Mouse (Mus musculus): ENCODE data around the gene Thumpd2.
A peak's percentile ranks its signal among the peaks of the same experiment; 100 is the strongest.

Thumpd2 gene

DNA sequence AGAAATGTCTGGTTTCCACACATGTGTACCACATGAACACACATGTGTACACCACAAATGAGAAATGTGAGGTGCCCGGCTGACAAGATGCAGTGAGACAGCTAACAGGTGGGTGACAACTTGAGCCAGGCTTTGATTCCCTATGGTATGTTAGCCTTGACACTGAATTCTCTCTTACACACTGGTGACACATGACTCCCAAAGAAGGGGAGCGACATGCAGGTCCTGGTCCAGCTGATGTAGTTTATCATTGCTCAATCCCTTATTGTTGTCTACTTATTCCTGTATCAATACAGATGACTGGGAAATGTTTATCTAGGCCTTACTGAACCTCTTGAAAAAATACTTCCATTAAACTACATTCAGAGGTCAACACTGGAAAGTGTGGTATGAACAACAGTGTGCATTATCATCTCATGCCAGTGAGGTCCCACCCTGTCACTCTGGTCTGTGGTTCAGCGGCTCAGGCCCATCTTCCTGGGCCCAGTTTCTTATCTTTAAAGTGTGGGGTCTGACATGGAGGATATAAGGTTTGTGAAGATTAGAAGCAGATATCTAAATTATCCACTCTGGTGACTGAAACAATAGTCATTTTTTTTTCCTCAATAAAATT, 32.9 kb downstream of the Thumpd2 start:
- no peak for DNase-seq

- DNase-seq: no peak
Measured at GRCm38 (mm10) chr17:81027331-81027730, 37.6 kb downstream of the Thumpd2 start.

DNA sequence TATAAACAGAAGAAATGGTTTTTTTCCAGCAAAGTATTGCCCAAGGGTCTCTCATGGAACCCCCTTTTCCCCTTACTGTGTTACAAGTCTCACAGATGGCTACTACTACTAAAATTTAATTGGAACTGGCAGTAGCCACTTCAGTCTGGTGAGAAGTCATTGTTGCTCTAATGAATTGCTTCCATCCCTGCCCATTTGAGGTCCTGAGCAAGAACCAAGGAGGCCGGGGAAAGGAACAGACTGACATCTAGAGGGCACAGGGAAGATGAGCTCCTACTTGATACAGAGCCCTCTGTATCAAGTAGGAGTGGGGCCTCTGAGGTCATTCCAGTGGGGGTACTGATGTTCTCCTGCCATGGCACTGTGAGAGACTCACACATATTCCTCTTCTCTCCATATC, 47.8 kb downstream of the Thumpd2 start:
- peak; percentile 30 for DNase-seq

GRCm38 (mm10) chr17:81015814-81016447, 49.0 kb downstream of the Thumpd2 start:
- DNase-seq: peak; percentile 75

- DNase-seq: no peak
Measured at GRCm38 (mm10) chr17:81010844-81011685, 53.8 kb downstream of the Thumpd2 start.

DNA sequence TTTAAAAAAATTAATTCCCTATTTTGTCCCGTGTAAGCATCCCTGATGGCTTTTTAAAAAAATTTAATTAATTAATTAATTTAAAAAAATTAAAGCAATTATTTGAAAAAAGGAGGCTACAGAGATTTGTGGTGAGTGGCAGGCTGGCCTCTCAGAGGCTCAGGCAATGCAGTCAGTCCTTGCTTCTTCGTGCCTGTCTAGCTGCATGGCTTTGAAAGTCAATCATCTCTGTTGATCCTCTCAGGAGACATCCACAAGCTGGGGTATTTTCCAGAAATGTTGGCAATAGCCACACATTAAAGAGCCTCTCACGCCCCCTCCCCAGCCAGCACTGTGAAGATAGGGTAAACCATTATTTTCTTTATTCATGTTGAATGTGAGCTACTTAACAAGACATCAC, 54.7 kb downstream of the Thumpd2 start:
- DNase-seq: no peak

GRCm38 (mm10) chr17:81009112-81009511, 55.8 kb downstream of the Thumpd2 start:
- no peak for DNase-seq

- DNase-seq: no peak
Measured at GRCm38 (mm10) chr17:81005292-81005691, 59.6 kb downstream of the Thumpd2 start.

DNA sequence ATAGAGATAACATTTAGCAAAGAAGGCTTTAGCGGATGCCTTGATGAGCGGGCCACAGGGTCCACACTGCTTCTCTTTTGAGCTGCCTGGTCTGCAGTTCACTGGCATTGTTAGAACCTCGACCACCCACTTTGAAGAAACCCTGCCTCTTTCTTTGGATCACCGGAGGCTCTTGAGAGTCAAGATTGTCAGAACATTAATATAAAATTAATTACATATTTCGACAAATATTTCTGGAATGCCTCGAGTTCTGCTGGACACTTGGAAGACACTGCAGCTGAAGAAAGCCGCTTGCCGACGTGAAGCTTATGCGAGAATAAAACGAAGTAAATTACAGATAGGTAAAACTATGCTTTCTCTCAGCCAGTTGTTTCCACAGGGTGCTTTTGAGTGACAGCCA, 60.4 kb downstream of the Thumpd2 start:
- no peak for DNase-seq

DNA sequence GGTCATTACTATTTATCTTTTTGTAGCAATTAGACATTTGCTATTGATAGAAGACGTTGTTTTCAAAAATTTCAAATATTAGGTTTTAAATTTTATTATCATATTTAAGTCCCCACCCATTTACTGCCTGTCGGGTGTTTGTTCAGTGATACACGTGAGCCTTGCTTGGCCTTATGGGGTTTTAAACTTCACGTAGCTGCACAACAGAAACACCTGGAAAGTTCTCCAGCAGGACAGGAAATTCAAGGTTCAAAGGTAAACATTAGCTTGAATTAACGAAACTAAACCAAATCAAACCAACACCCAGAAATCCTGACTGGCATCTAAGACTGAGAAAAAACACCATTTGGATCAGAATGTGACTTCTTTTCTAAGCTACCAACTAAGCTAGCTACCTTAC, 62.8 kb downstream of the Thumpd2 start:
- no peak for DNase-seq

GRCm38 (mm10) chr17:81001647-81002046, 63.2 kb downstream of the Thumpd2 start:
- DNase-seq: no peak

DNA sequence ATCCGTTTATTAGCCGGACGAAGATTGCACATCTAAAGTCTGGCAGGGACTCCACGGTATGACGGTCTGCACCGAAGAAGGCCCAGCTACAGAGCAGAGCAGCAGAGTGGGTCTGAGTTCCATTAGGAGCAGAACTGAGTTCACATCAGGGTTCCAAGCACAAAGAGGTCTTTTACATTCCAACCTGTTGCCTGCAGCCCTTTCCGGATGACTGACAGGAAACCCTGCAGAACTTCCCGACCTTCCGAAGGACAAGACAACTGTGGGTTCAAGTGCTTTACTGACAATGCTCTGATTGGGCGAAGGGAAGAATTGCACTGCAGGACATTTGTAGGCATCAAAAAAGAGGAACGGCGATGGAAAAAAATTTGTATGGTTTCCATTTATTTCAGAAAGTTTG, 63.9 kb downstream of the Thumpd2 start:
- no peak for DNase-seq

GRCm38 (mm10) chr17:80998958-80999357, 65.9 kb downstream of the Thumpd2 start:
- no peak for DNase-seq

DNA sequence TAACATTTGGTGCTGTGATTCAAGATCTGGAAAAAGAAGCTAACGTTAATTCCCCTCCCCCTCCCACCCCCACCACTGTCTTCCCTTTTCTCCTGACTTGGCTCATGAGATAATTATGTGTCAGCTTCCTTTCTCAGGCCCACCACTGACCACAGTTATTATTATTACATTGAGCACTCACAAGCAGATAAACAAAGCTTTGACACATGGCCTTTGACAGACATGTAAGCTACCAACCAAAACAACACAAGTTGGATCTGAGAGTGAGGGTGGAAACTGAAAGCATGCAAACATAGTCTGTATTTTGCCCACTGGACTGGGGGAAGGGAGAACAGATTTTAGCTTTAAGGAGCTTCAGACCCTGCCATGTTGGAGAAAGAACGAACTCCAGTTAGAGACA, 67.7 kb downstream of the Thumpd2 start:
- DNase-seq: no peak

GRCm38 (mm10) chr17:80991535-80992127, 73.3 kb downstream of the Thumpd2 start:
- DNase-seq: no peak

DNA sequence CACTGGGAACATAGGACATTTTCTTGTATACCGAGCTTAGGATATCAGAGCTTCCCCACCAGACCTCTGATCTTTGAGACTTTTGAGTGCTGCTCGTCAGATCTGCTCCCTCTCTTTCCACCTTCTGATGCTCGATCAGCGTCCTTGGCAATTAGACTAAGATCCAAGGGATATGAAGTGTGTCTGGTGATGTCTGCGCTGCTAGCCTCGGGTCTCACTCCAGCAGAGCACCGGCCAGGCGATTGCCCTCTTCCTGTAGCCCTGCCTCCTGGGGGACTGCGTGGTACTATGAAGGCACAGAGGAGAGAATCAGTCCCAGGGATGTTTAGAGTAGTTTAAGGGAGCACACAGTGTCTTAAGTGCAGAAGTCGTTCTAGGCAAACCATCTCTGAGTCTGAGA, 81.9 kb downstream of the Thumpd2 start:
- DNase-seq: no peak

GRCm38 (mm10) chr17:80982412-80982787, 82.5 kb downstream of the Thumpd2 start:
- peak; percentile 84 for DNase-seq

DNA sequence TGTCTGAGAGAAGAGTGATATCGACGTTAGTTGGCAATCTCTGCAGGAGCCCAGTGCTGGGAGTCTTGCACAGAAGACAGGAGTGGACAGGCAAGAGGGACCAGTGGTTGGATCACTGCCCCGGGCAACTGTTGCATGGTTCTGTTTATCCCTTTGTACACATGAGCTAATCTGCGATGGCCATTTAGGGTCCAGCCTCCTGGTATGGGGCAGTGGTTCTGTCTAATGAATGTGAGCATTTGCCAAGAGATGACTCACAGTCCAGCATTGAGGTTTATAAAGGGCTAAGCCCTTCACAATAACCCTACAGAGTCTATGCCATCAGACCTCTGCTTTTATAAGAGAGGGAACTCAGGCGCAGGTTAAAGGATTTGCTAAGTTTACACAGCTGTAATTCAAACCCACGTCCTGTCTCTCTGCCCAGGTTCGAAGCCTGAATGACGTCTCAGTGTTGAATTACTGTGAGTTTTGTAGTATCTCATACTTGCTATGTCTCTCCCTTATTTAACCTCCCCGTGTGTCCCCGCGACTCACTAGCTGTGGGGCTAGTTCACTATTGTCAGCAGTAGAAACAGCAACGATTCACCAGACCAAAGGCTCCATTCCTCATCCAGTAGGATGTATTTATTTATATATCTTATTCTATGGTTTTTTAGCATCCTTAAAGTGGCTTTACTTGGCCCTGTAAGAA, 83.0 kb downstream of the Thumpd2 start:
- no peak for DNase-seq

- DNase-seq: no peak
Measured at GRCm38 (mm10) chr17:80980096-80980495, 84.8 kb downstream of the Thumpd2 start.

- DNase-seq: no peak
Measured at GRCm38 (mm10) chr17:80977245-80977644, 87.6 kb downstream of the Thumpd2 start.

Data from lung, postnatal 14 days (tissue).